Mouse (Mus musculus): Measurements from ENCODE around the gene Gm21988. TPM values are rescaled to one million over a fixed set of nuclear protein-coding genes. Genes with fewer than 3 reads are reported as not detected.

Gm21988 gene
- polyA plus RNA-seq, 1 experiment from 2014 or later: 6.5 TPM

GRCm38 (mm10) chr11:70225798-70226601 lies 13.6 kb downstream of the Gm21988 start:
- peaks cover 53% of the 10 kb centered on the region for H3K27me3 ChIP-seq
- no peaks in the 10 kb centered on the region for H3K9me3 ChIP-seq (replicated peaks)
- H3K9ac ChIP-seq: peak overlapping the region; percentile 42; the same call in 1 of the 2 replicates
- WGBS (ENCODE audit: insufficient replicate concordance): 41% methylated on average over 27 of the region's 27 CpGs
- peak overlapping the region; percentile 75 for H3K4me2 ChIP-seq
- DNase-seq (no peak), ATAC-seq (ENCODE audit: low read depth) (no peak)
- H3K4me1 ChIP-seq (replicated peaks): peaks cover 97% of the 10 kb centered on the region
- peak overlapping the region; percentile 48; the same call in 1 of the 2 replicates for H3K27ac ChIP-seq
- H3K4me3 ChIP-seq (replicated peaks): peak overlapping the region; percentile 33
- H3K36me3 ChIP-seq: no peaks in the 10 kb centered on the region

GRCm38 (mm10) chr11:70223724-70224123 lies 15.9 kb downstream of the Gm21988 start:
- Histone ChIP-seq H3K27ac (peak overlapping the region; percentile 65), H3K4me1 (replicated peaks) (peaks cover 97% of the 10 kb centered on the region), H3K4me2 (peak overlapping the region; percentile 13; the same call in 1 of the 2 replicates), H3K4me3 (replicated peaks) (no peak overlapping the region), H3K9ac (peak overlapping the region; percentile 46; the same call in 1 of the 2 replicates), H3K27me3 (peaks cover 36% of the 10 kb centered on the region), H3K9me3 (replicated peaks) (no peaks in the 10 kb centered on the region), H3K36me3 (no peaks in the 10 kb centered on the region)
- WGBS (ENCODE audit: insufficient replicate concordance): 32% methylated on average over 9 of the region's 9 CpGs
- ATAC-seq (ENCODE audit: low read depth) (no peak), DNase-seq (no peak)

- peaks cover 24% of the 10 kb centered on the region for H3K27me3 ChIP-seq
- peak; percentile 85 for ATAC-seq (ENCODE audit: low read depth)
Observed at GRCm38 (mm10) chr11:70221603-70222500, 17.8 kb downstream of the Gm21988 start.

GRCm38 (mm10) chr11:70220731-70221602 lies 18.7 kb downstream of the Gm21988 start, which contains the start of gene Slc16a13:
TSS of gene Slc16a13 (minus strand) at chr11:70221064.
- peaks cover 76% of the 10 kb centered on the region for H3K4me1 ChIP-seq (replicated peaks)
- peak within 1 kb of the TSS; percentile 90 for H3K9ac ChIP-seq
- H3K4me2 ChIP-seq: peak within 1 kb of the TSS; percentile 97
- no peaks in the 10 kb centered on the region for H3K9me3 ChIP-seq (replicated peaks)
- peak within 1 kb of the TSS; percentile 77 for H3K4me3 ChIP-seq (replicated peaks)
- peaks cover 14% of the 10 kb centered on the region; the same call in 1 of the 2 replicates for H3K36me3 ChIP-seq
- H3K27ac ChIP-seq: peak within 1 kb of the TSS; percentile 99
- ATAC-seq (ENCODE audit: low read depth): peak; percentile 86
- WGBS (ENCODE audit: insufficient replicate concordance): under 1% methylated on average over 28 of the region's 28 CpGs
- DNase-seq: peak; percentile 95
- H3K27me3 ChIP-seq: peaks cover 24% of the 10 kb centered on the region

More at GRCm38 (mm10) chr11:70221603-70222500, 17.8 kb downstream of the Gm21988 start:
- Histone ChIP-seq H3K4me2 (peak overlapping the region; percentile 97), H3K4me1 (replicated peaks) (peaks cover 85% of the 10 kb centered on the region), H3K27ac (peak overlapping the region; percentile 99), H3K4me3 (replicated peaks) (peak overlapping the region; percentile 77), H3K9ac (peak overlapping the region; percentile 90), H3K9me3 (replicated peaks) (no peaks in the 10 kb centered on the region), H3K36me3 (peaks cover 11% of the 10 kb centered on the region; the same call in 1 of the 2 replicates)
- 3% methylated on average over 14 of the region's 14 CpGs for WGBS (ENCODE audit: insufficient replicate concordance)
- peak; percentile 71 for DNase-seq

GRCm38 (mm10) chr11:70220323-70220722 lies 19.3 kb downstream of the Gm21988 start:
- Histone ChIP-seq H3K9me3 (replicated peaks) (no peaks in the 10 kb centered on the region), H3K4me2 (peak overlapping the region; percentile 97), H3K4me3 (replicated peaks) (peak overlapping the region; percentile 77), H3K27me3 (peaks cover 25% of the 10 kb centered on the region), H3K27ac (peak overlapping the region; percentile 99), H3K9ac (peak overlapping the region; percentile 90), H3K36me3 (peaks cover 14% of the 10 kb centered on the region; the same call in 1 of the 2 replicates), H3K4me1 (replicated peaks) (peaks cover 71% of the 10 kb centered on the region)
- ATAC-seq (ENCODE audit: low read depth): no peak
- DNase-seq: no peak
- WGBS (ENCODE audit: insufficient replicate concordance): 2% methylated on average over 24 of the region's 24 CpGs

GRCm38 (mm10) chr11:70219873-70220272 lies 19.8 kb downstream of the Gm21988 start:
- ATAC-seq (ENCODE audit: low read depth): no peak
- 54% methylated on average over 7 of the region's 7 CpGs for WGBS (ENCODE audit: insufficient replicate concordance)
- H3K4me1 ChIP-seq (replicated peaks): peaks cover 71% of the 10 kb centered on the region
- peak overlapping the region; percentile 77 for H3K4me3 ChIP-seq (replicated peaks)
- peaks cover 26% of the 10 kb centered on the region for H3K27me3 ChIP-seq
- H3K9me3 ChIP-seq (replicated peaks): no peaks in the 10 kb centered on the region
- DNase-seq: no peak
- H3K4me2 ChIP-seq: peak overlapping the region; percentile 97
- H3K36me3 ChIP-seq: peaks cover 14% of the 10 kb centered on the region; the same call in 1 of the 2 replicates
- H3K9ac ChIP-seq: peak overlapping the region; percentile 90
- H3K27ac ChIP-seq: peak overlapping the region; percentile 99

- H3K27ac ChIP-seq: peak overlapping the region; percentile 9; the same call in 1 of the 2 replicates
- H3K36me3 ChIP-seq: peaks cover 14% of the 10 kb centered on the region; the same call in 1 of the 2 replicates
- ATAC-seq (ENCODE audit: low read depth) (no peak), DNase-seq (no peak)
- H3K9ac ChIP-seq: peak overlapping the region; percentile 90
- peaks cover 36% of the 10 kb centered on the region for H3K27me3 ChIP-seq
- WGBS (ENCODE audit: insufficient replicate concordance): 80% methylated on average over 15 of the region's 15 CpGs
- H3K4me3 ChIP-seq (replicated peaks): peak overlapping the region; percentile 77
- H3K4me2 ChIP-seq: peak overlapping the region; percentile 97
- no peaks in the 10 kb centered on the region for H3K9me3 ChIP-seq (replicated peaks)
- H3K4me1 ChIP-seq (replicated peaks): peaks cover 71% of the 10 kb centered on the region
Observed at GRCm38 (mm10) chr11:70218741-70219470, 20.7 kb downstream of the Gm21988 start.

- WGBS (ENCODE audit: insufficient replicate concordance): 68% methylated on average over 4 of the region's 4 CpGs
- Histone ChIP-seq H3K4me2 (peak overlapping the region; percentile 97; the same call in 1 of the 2 replicates), H3K36me3 (peaks cover 14% of the 10 kb centered on the region; the same call in 1 of the 2 replicates), H3K27me3 (peaks cover 44% of the 10 kb centered on the region), H3K9ac (no peak overlapping the region), H3K9me3 (replicated peaks) (no peaks in the 10 kb centered on the region), H3K27ac (no peak overlapping the region), H3K4me3 (replicated peaks) (no peak overlapping the region), H3K4me1 (replicated peaks) (peaks cover 67% of the 10 kb centered on the region)
- ATAC-seq (ENCODE audit: low read depth) (no peak), DNase-seq (no peak)
Observed at GRCm38 (mm10) chr11:70218039-70218438, 21.6 kb downstream of the Gm21988 start.

GRCm38 (mm10) chr11:70216103-70216502 lies 23.5 kb downstream of the Gm21988 start:
- peaks cover 48% of the 10 kb centered on the region for H3K4me1 ChIP-seq (replicated peaks)
- H3K9ac ChIP-seq: no peak overlapping the region
- 71% methylated on average over 3 of the region's 3 CpGs for whole genome bisulfite sequencing (ENCODE audit: insufficient replicate concordance)
- ATAC-seq (ENCODE audit: low read depth) (no peak), DNase-seq (no peak)
- no peaks in the 10 kb centered on the region for H3K9me3 ChIP-seq (replicated peaks)
- peaks cover 14% of the 10 kb centered on the region; the same call in 1 of the 2 replicates for H3K36me3 ChIP-seq
- no peak overlapping the region for H3K4me3 ChIP-seq (replicated peaks)
- H3K27me3 ChIP-seq: peaks cover 61% of the 10 kb centered on the region
- H3K4me2 ChIP-seq: no peak overlapping the region
- H3K27ac ChIP-seq: no peak overlapping the region

All from liver, embryonic 13.5 days (tissue).